Mouse (Mus musculus) frontal cortex, adult (tissue): Measurements from ENCODE around the gene Ipo5.

ENCODE experiments used
- ATAC-seq: cut with Nextera tagmentation; 2 replicates; pipeline ENCODE4 v1.9.2; 2017; ENCODE audit warnings: mild to moderate bottlenecking, moderate library complexity, mixed read lengths; ENCODE audit not compliant: low TSS enrichment

Ipo5 gene

DNA sequence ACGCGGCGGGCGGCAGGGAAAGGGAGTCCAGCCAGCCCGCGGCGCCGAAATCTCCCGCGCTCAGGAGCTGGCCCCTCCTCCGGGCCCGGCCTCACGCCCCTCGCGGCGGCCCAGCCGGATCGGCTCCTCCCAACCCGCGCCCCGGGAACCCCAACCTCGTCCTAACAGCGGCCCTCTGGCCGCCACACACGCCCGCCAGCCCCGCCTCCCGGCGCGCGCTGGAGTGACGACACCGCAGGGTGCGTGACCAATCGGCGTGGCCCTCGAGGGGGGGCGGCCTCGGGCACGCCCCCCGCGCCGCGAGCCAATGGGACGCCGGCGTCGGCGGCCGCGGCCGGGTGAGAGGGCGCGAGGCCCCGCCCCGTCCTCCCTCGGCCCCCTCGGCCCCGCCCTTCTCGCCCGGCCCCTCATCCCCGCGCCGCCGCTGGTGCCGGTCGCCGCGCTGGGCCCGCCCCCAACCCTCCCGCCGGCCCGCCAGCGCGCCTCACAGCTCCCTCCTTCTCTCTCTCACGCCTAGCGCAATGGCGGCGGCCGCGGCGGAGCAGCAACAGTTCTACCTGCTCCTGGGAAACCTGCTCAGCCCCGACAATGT lies at the start of gene Ipo5:
Ipo5 (plus strand) TSS at position 492 of the 592 bp plus-strand sequence.
- ATAC-seq: peak; percentile 87

DNA sequence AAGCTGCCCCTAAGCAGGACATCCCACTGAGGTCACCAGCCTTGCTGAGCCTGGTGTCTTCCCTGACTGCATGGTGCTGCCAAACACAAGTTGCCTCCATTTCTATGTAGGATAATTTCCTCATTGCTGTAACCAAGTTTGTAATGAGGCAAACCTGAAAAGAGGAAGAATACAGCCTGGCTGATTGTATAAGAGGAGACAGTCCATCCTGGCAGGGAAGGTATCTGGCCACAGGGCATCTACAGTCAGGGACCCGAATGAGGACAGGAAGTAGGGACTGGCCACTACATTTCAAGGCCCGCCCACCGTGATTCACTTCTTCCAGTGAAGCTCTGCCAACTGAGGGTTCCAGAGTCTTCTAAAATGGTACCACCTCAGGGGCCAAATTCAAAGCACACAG lies 47.8 kb upstream of the Ipo5 start:
- no peak for ATAC-seq

DNA sequence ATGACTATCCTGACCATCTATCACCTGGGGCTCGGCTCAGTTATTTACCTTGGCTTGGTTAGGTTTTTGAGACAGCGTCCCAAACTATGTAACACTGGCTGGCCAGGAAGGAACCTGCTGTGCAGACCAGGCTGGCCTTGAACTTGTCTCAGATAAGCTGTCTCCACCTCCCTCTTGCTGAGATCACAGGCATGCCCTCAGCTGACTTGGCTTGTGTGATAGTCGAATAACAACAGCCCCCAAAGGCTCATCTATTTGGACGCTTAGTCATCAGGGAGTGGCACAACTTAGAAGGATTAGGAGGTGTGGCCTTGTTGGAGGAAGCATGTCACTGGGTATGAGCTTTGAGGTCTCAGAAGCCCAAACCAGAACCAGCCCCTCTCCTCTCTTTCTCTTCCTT lies 46.1 kb upstream of the Ipo5 start:
- ATAC-seq: no peak

DNA sequence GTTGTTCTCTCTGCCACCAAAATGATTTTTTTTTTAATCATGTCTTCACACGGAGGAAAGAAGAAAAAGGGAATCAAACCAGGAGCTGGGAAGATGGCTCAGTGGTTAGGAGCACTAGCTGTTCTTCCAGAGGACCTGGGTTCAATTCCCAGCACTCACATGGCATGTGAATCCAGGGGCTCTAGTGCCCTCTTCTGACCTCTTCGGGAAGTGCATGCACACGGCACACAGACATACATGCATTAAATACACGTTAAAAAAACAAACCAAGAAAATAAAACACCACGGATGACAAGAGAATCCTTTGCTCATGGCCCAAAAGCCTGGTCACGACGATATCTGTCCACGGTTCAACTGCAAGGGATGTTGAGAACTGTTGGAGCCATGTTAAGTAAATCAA lies 44.5 kb upstream of the Ipo5 start:
- ATAC-seq: no peak

- peak; percentile 90 for ATAC-seq
Measured at GRCm38 (mm10) chr14:120867121-120867520, 43.9 kb upstream of the Ipo5 start.

- ATAC-seq: peak; percentile 53; the same call in 1 of the 2 replicates
Measured at GRCm38 (mm10) chr14:120868494-120868893, 42.5 kb upstream of the Ipo5 start.

DNA sequence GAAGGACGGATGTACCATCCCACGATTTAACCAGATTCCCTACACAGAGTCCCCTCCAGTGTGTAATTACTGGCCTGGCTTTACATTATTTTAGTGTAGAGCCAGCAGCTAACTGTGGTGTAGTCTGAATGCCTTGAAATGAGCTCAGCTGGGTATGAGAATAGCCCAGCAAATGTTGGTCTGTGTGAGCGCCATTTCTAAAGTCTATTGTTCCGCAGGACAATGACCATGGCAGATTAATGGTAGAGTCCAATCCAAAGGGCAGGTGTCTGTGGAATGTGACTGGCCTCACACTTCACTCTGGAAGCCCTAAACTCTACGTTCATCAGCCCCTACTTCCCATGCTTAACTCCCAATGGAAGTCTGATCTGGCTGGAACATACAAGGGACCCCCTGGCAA lies 40.3 kb upstream of the Ipo5 start:
- no peak for ATAC-seq

DNA sequence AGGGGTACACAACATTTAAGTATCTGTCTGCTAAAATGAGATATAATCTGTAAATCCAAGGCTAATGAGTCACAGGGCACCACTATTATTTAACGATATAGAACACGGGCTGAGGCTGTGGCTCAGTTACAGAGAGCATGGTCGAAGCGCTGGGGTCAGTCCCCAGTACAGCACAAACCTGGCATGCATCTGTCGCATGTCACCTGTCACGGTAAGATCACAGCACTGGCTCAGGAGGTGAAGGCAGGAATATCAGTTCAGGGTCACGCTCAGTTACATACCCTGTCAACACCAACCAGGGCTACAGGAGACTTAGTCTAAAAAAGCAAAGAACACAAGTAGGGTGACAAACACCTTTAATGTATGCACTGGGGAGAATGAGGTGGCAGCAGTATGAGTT lies 36.6 kb upstream of the Ipo5 start:
- no peak for ATAC-seq

GRCm38 (mm10) chr14:120875144-120875543 lies 35.9 kb upstream of the Ipo5 start:
- peak; percentile 83 for ATAC-seq

- peak; percentile 45 for ATAC-seq
Measured at GRCm38 (mm10) chr14:120875811-120876388, 35.1 kb upstream of the Ipo5 start.

GRCm38 (mm10) chr14:120877147-120877546 lies 33.9 kb upstream of the Ipo5 start:
- no peak for ATAC-seq

DNA sequence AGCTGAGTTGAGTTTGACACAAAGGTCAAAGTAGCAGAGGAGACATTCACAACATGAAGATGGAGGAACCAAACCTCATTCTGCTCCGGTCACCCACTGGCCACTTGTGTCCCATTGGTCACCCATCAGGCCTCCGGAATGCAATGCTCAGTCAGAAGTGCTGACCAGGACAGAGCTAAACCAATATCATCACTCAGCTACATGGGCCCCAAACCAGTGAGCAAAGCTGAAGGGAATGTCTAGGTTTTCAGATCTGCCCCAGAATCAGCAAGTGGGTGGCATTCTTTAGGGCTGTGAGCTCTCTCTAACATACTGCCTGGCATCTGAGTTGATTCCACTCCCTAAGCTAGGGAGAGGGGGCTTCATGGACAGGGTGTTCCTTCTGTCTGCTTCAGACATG lies 32.0 kb upstream of the Ipo5 start:
- no peak for ATAC-seq

GRCm38 (mm10) chr14:120880601-120881000 lies 30.4 kb upstream of the Ipo5 start:
- no peak for ATAC-seq

DNA sequence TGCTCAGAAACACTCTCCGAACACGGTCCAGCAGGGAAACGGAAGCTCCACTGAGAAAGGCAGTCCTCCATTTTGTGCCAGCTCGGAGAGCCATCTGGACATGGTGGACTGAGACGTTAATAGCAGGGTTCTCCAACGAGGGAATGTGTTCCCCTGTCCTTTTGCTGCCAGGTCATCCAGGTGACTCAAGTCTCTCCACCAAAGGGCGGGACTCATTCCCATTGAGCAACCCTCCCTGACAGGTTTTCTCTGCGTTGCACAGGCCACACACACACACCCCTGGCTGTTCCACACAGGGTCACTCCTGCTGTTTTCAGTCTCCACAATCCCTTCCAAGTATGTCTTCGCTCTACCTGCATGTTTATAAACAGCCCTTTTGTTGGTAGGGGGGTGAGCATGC lies 30.0 kb upstream of the Ipo5 start:
- ATAC-seq: no peak

DNA sequence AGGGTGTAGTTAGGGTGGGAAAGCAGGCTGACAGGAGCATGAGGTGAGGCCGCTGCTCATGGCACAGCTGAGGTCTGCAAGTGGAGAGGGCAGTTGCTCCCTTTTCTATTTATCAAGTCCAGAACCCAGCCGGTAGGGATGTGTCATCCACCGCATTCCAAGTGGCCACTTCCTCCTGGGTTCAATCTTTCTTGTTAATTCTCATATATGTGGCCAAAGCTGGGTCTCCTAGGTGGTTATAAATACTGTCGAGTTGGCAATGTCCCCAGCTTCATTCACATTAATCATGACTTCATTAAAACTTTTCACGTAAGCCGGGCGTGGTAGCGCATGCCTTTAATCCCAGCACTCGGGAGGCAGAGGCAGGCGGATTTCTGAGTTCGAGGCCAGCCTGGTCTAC lies 22.3 kb upstream of the Ipo5 start:
- ATAC-seq: no peak

- peak; percentile 89 for ATAC-seq
Measured at GRCm38 (mm10) chr14:120892369-120892768, 18.7 kb upstream of the Ipo5 start.

DNA sequence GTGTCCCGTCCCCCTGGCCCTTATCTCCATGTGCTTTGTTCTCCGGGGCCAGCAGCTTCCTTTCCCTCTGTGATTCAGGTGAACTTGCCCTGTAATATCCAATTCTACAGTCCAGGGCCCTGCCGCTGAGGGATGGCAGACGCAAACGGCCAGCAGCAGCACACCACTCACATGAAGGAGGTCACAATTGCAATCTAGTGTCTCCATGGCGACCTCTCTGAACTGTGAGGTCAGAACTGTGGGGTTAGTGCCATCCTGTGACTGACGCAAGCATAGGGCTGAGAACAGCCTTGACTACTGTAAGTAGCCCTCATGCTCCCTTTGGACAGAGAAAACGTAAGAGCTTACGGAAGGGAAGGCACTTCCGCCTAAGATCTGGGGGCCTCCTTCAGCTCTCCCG lies 14.4 kb upstream of the Ipo5 start:
- ATAC-seq: no peak

DNA sequence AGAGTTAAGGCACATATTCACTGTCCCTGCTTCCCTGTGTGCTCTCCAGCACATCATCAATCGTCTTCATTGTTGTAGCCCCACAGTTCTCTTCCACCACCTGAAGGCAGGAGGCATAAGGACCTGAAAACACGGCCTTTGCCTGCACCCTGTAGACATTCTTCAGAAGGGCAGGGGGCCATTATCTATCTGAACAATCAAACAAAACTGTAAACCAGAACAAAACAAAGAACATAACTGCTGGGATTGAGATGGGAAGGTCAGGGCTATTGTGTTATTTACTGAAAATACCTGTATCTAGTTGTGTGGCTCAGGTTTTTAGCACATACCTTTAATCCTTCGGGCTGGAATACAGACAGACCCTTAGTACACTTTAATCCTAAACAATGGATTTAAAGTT lies 12.1 kb upstream of the Ipo5 start:
- no peak for ATAC-seq

DNA sequence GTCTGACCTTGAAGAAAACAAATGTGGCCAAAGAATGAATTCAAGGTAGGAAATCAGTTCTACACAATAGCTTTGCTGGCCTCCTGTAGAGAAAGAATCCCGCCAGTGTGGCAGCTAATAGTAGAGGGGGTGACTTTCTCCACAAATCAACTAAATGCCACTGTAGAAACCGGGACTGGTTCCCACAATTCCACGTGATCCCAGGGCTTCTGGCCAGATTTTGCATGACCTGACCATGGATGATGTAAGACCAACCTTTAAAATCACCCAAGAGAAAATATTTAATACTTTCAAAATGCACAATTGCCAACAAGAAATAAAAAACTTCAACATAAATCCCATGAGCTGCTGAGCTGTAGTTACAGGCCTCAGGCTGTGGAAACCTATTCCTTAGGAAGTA lies 1.6 kb upstream of the Ipo5 start:
- ATAC-seq: no peak

DNA sequence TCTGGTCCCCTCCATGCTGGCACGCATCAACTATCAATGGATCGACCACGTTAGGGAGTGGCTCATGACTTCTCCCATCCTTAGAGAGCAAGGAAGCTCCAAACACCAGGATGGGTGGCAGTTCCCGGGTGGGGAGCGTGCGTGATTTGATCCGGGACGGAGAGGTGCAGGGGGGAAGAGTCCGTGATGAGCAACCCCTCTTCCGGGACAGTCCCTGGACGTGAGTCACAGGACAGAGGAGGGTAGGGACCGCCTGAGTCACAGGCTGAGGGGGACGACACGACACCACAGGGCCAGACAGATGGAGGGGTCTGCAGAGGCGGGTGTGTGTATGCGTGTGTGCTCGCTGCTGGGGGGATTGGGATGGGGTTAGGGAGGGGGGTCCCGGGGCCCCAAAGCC lies 704 bp upstream of the Ipo5 start:
- peak; percentile 44; the same call in 1 of the 2 replicates for ATAC-seq

DNA sequence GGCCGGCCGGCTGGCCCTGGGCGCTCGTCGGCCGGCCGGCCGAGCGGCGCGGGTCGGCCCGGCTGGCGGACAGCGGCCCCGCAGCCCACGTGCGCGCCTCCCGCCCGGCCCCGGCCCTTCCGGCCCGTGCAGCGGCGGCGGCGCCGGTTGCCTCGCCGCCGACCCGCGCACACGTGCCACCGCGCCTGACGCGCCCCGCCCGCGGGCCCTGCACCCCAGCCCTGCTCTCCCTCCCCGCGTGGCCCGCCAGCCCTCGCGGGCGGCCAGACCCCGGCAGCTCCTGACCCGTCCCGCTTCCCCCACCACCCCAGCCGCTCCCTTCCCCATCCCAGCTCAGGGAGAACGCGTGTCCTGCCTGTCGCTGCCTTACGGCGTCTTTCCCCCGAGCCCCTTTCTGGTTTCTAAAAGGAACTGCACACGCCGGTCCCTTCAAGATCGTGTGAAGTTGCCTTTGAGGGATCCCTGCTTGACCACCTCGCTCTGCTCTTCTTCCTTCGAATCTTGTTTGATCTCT lies 421 bp downstream of the Ipo5 start:
- peak; percentile 18 for ATAC-seq

DNA sequence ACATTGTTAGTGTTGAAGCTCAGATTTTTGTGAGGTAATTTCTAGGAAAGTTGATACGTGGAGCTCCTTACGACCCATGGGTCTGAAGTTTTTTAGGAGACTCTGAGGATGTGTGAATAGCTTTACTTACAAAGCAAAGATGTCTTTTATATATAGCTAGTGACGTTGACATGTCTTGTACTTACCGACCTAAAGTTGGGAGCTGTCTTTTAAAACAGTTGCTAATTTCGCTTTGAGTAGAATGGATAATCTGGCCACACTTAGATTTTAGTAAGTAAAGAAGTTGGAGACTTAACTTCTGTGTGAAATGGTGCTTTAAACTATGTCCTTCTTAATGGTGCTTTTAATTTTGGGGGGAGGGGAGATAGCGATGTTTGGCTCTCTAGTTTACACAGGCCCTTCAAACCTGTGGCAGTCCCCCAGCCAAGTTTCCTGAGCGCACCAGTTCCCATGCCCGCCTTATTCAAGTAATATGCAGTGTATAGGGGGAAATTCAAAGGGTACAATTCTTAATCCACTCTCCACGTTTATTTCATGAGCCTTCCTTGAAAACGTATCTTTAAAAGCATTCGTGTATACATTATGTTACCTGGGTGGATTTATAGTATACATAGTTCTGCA lies 1.2 kb downstream of the Ipo5 start:
- ATAC-seq: no peak

GRCm38 (mm10) chr14:120912916-120913315 lies 1.9 kb downstream of the Ipo5 start:
- no peak for ATAC-seq
